Mouse (Mus musculus) naive thymus-derived CD4-positive, alpha-beta T cell, adult 2 months (primary cell): ENCODE measurements around the gene Vmn2r112.
"Not testable (repeated sequence)": the region's sequence is repeated elsewhere in the genome, so short reads cannot be mapped to it uniquely, and the experiment has no call there.

Source experiments
- DNase-seq: peaks from one replicate; pipeline ENCODE4 v3.0.0-alpha.2; 2011; ENCODE audit warnings: low read depth

Gene Vmn2r112

GRCm38 (mm10) chr17:22600651-22601050 is at the start of gene Vmn2r112:
Vmn2r112 (plus strand) TSS chr17:22600951.
- not testable (repeated sequence) for DNase-seq

GRCm38 (mm10) chr17:22573382-22573781 is 27.4 kb upstream of the Vmn2r112 start, which contains the start of gene Vmn2r111:
Vmn2r111 (minus strand) TSS chr17:22573482.
- DNase-seq, result not testable (repeated sequence)

GRCm38 (mm10) chr17:22630646-22631045 is 29.9 kb downstream of the Vmn2r112 start:
- no peak for DNase-seq
